Comparison of ENCODE assay signal across 10 mouse cellular contexts in the genomic region with DNA sequence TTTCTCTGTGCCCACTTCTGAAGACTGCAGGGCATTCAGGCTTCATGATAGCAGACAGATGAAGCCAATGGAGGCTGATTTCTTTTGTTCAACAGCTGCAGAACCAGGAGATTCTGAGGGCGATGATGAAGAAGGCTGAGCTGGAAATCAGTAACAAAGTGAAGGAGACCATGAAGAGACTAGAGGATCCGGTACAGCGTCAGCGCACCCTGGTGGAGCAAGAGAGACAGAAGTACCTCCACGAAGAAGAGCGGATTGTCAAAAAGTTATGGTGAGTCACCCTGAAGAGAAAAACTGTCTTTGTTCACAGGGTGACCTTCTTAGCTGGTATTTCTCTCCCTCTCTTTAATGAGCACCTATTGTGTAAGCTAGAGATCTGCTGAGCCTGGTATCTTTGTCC.
A peak's percentile ranks its signal among the peaks of the same experiment; 100 is the strongest.
DNase-seq lines count a peak whose midpoint lies in the region; ATAC-seq lines count a peak whose summit lies in the region.
"Had no signal": no experiment of that assay in that cellular context is flagged by ENCODE, and none has a peak within 500 bp of the region (broad histone marks: within the 10 kb centered on the region; RNA-seq: fewer than 3 reads in every experiment).

No protein-coding gene starts in this region.

- no peak overlapping the region for H3K9ac ChIP-seq in heart, embryonic 11.5 days (ENCODE audit: low read depth, low read length)
- no peak overlapping the region for H3K9ac ChIP-seq in hindbrain, embryonic 14.5 days
- H3K9ac ChIP-seq: heart, embryonic 15.5 days had no signal

- no peaks in the 10 kb centered on the region for H3K36me3 ChIP-seq in heart, embryonic 11.5 days (ENCODE audit: control insufficient read depth, insufficient read depth, low read length)
- no peaks in the 10 kb centered on the region for H3K36me3 ChIP-seq in hindbrain, embryonic 14.5 days (replicated peaks; ENCODE audit: control insufficient read depth, insufficient read depth)
- H3K36me3 ChIP-seq: heart, embryonic 15.5 days had no signal

- no peaks in the 10 kb centered on the region for H3K27me3 ChIP-seq in heart, embryonic 11.5 days (ENCODE audit: control insufficient read depth, insufficient read depth, low read length)
- no peaks in the 10 kb centered on the region for H3K27me3 ChIP-seq in hindbrain, embryonic 14.5 days (ENCODE audit: control insufficient read depth, insufficient read depth, low read length)
- H3K27me3 ChIP-seq: heart, embryonic 15.5 days; megakaryocyte, embryonic 14.5 days had no signal

- WGBS in heart, embryonic 11.5 days (ENCODE audit: insufficient replicate concordance) = 72% methylated on average over 6 of the region's 6 CpGs
- WGBS in hindbrain, embryonic 14.5 days = 74% methylated on average over 6 of the region's 6 CpGs

- H3K9me3 ChIP-seq in heart, embryonic 11.5 days (replicated peaks; ENCODE audit: control insufficient read depth, low read length) = no peaks in the 10 kb centered on the region
- no peaks in the 10 kb centered on the region for H3K9me3 ChIP-seq in hindbrain, embryonic 14.5 days (ENCODE audit: control insufficient read depth, low read length)
- H3K9me3 ChIP-seq: heart, embryonic 15.5 days; megakaryocyte, embryonic 14.5 days had no signal

- H3K4me3 ChIP-seq in heart, embryonic 11.5 days (ENCODE audit: low read depth, low read length) = no peak overlapping the region
- H3K4me3 ChIP-seq in hindbrain, embryonic 14.5 days (replicated peaks; ENCODE audit: low read length) = no peak overlapping the region
- H3K4me3 ChIP-seq: heart, embryonic 15.5 days; megakaryocyte, embryonic 14.5 days had no signal

- no peaks in the 10 kb centered on the region for H3K4me1 ChIP-seq in heart, embryonic 11.5 days (ENCODE audit: control insufficient read depth, insufficient read depth, low read length)
- H3K4me1 ChIP-seq in hindbrain, embryonic 14.5 days (replicated peaks; ENCODE audit: control insufficient read depth, insufficient read depth, low read length) = no peaks in the 10 kb centered on the region
- H3K4me1 ChIP-seq: heart, embryonic 15.5 days had no signal

- peak; percentile 19 to 38 for DNase-seq in heart, postnatal 14 days
- DNase-seq in urinary bladder, postnatal 14 days (ENCODE audit: low spot score) = peak; percentile 49
- DNase-seq in urinary bladder, adult 18-20 months (ENCODE audit: low spot score in 2 of 2) = no peak
- peak; percentile 42 for DNase-seq in hindbrain, embryonic 14.5 days (ENCODE audit: low spot score)
- peak; percentile 39 for DNase-seq in retina, postnatal 1 day
- DNase-seq in cerebellum, adult 11-12 months = no peak

- H3K4me2 ChIP-seq in heart, embryonic 11.5 days = no peak overlapping the region
- H3K4me2 ChIP-seq in hindbrain, embryonic 14.5 days (replicated peaks) = no peak overlapping the region
- H3K4me2 ChIP-seq: heart, embryonic 15.5 days had no signal

- intact Hi-C loops in heart, postnatal 14 days (cut with DNase I) = loop anchor here (5.0 to 10.0 kb wide), 5 partner anchors 56 to 653 kb away; no protein-coding TSS in a partner anchor

- no peak overlapping the region for H3K27ac ChIP-seq in heart, embryonic 11.5 days (ENCODE audit: low read depth, low read length)
- no peak overlapping the region for H3K27ac ChIP-seq in hindbrain, embryonic 14.5 days
- H3K27ac ChIP-seq: heart, embryonic 15.5 days had no signal

- no peak for ATAC-seq in heart, embryonic 11.5 days (replicated peaks; ENCODE audit: insufficient number of reproducible peaks, low FRiP score, low TSS enrichment)
- ATAC-seq in hindbrain, embryonic 14.5 days (ENCODE audit: low FRiP score) = no peak
- no peak for ATAC-seq in activated CD4-positive, CD25-positive, alpha-beta regulatory T cell, adult 4 months

Comparison
In these comparisons a context has a peak if more than half of its experiments do, and no peak if none do; other contexts are left out.
1. DNase-seq: peak in heart, postnatal 14 days (2 of 2), urinary bladder, postnatal 14 days (single experiment), hindbrain, embryonic 14.5 days (single experiment) and retina, postnatal 1 day (single experiment); none in urinary bladder, adult 18-20 months (0 of 2) and cerebellum, adult 11-12 months (single experiment).